Mouse (Mus musculus) intestine, embryonic 15.5 days (tissue): ENCODE results near the gene Kdm4b. TPM values are rescaled to one million over a fixed set of nuclear protein-coding genes. Genes with fewer than 3 reads are reported as not detected.

Source experiments
- ATAC-seq: fragments of 200-750 bp; cut with Nextera tagmentation; 2 replicates; pipeline ENCODE4 v1.8.0; 2017; ENCODE audit warnings: moderate TSS enrichment, moderate library complexity
- H3K27ac ChIP-seq: fragments of 300-500 bp; sonication (generic); 2 replicates; pipeline ENCODE4 v1.5.1; 2015; ENCODE audit warnings: mild to moderate bottlenecking, inconsistent platforms
- H3K27me3 ChIP-seq: fragments of 300-500 bp; sonication (generic); replicated peaks from 2 replicates; pipeline ENCODE4 v1.6.1; 2015; ENCODE audit warnings: inconsistent platforms
- H3K36me3 ChIP-seq: fragments of 300-500 bp; sonication (generic); 2 replicates; pipeline ENCODE4 v1.6.1; 2015; ENCODE audit warnings: inconsistent platforms
- H3K4me1 ChIP-seq: fragments of 300-500 bp; sonication (generic); replicated peaks from 2 replicates; pipeline ENCODE4 v1.6.1; 2015; ENCODE audit warnings: inconsistent platforms
- H3K4me2 ChIP-seq: fragments of 300-500 bp; sonication (generic); replicated peaks from 2 replicates; pipeline ENCODE4 v1.6.1; 2015; ENCODE audit warnings: mild to moderate bottlenecking, inconsistent platforms
- H3K4me3 ChIP-seq: fragments of 300-500 bp; sonication (generic); replicated peaks from 2 replicates; pipeline ENCODE4 v1.5.1; 2015; ENCODE audit warnings: inconsistent platforms
- H3K9ac ChIP-seq: fragments of 300-500 bp; sonication (generic); 2 replicates; pipeline ENCODE4 v1.6.1; 2015; ENCODE audit warnings: inconsistent platforms
- H3K9me3 ChIP-seq: fragments of 300-500 bp; sonication (generic); 2 replicates; pipeline ENCODE4 v1.6.1; 2016; ENCODE audit warnings: inconsistent platforms
- WGBS: fragments of 180-500 bp; shearing (Covaris S2); methylation state at CpG from one replicate; pipeline ENCODE4 v1.1.7; 2015; 5-methylcytosine and 5-hydroxymethylcytosine counted together
- polyA plus RNA-seq: library from polyadenylated mRNA; unstranded; fragments of >200 nt; fragmentation: Nextera tagmentation; extraction: Ambion mirVana; gene quantifications from 2 replicates; pipeline ENCODE4 v1.2.1, GENCODE M21; 2015

The Kdm4b gene
- polyA plus RNA-seq, 1 experiment from 2014 or later: 25.1 TPM

DNA sequence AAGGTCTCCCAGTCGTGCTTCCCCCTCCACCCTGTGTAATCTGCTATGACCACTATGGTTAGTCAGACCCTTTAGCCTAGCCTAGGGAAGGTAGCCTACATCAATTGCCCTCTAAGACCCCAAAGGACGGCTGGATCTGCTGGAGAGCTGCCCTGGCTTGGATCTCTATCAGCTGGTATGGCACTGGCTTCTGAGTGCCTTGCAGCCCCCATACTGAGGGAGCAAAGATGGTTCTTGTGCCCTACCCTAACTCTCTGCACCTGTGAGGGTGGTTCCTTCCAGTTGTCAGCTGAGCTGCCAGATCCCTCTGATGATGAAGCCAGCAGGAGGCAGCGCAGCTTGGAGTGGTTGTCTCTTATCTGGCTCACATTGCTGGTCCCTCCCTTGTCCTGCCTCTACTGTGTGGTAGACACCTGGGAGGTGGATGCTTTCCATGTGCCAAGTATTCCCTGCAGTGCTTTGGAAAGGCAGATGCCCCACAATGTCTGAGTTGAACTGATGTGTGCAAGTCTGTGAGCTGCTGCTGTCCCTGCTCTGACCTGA lies 33.4 kb downstream of the Kdm4b start:
- no peak overlapping the region for H3K4me3 ChIP-seq
- H3K9ac ChIP-seq: no peak overlapping the region
- H3K27me3 ChIP-seq: no peaks in the 10 kb centered on the region
- peaks cover 10% of the 10 kb centered on the region; the same call in 1 of the 2 replicates for H3K36me3 ChIP-seq
- H3K4me1 ChIP-seq: no peaks in the 10 kb centered on the region
- no peak overlapping the region for H3K27ac ChIP-seq
- no peaks in the 10 kb centered on the region for H3K9me3 ChIP-seq
- ATAC-seq: no peak
- 91% methylated on average over 3 of the region's 3 CpGs for WGBS
- no peak overlapping the region for H3K4me2 ChIP-seq

DNA sequence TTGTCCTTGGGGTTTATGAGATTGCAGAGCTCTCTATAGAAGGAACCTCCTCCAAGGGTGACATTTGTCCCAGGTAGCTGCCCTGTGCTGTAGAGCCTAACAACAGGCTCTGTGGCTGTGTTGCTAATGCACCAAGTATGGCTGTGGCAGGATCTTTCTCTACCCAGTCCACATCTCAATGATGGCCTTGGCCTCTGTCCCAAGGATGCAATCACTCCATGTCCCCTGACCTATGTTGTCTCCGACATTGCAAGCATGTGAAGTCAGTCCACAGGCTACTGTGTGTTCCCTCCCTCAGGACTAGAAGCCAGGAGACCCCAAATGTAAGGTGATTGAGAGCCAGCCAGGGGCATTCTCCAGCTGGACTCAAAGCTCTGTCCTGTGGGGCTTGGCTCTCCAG lies 34.0 kb downstream of the Kdm4b start:
- H3K4me3 ChIP-seq: no peak overlapping the region
- no peak for ATAC-seq
- H3K9me3 ChIP-seq: no peaks in the 10 kb centered on the region
- H3K4me1 ChIP-seq: no peaks in the 10 kb centered on the region
- H3K27me3 ChIP-seq: no peaks in the 10 kb centered on the region
- H3K9ac ChIP-seq: no peak overlapping the region
- 85% methylated on average over 1 of the region's 1 CpGs for WGBS
- H3K27ac ChIP-seq: no peak overlapping the region
- H3K4me2 ChIP-seq: no peak overlapping the region
- H3K36me3 ChIP-seq: peaks cover 10% of the 10 kb centered on the region; the same call in 1 of the 2 replicates

DNA sequence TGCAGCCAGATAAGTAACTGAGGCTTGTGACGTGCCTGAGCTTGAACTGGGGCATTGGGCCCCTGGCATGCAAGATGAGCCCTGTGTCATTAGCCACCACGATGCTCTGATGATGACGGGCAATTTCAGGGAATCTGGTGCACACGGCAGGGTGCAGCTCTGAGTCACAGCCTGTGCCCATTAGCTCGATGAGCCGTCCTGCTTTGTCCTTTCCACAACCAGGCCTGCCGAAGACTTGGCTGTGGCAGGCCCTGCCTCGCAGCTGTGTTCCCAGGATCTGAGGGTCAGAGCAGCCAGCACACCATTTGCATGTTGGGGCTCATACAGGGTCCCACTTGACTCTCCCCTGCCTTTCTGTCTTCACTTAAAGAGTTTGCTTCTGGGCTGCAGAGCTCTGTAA lies 34.6 kb downstream of the Kdm4b start:
- H3K27me3 ChIP-seq: no peaks in the 10 kb centered on the region
- no peak overlapping the region for H3K27ac ChIP-seq
- H3K4me2 ChIP-seq: no peak overlapping the region
- no peak for ATAC-seq
- H3K9ac ChIP-seq: no peak overlapping the region
- no peaks in the 10 kb centered on the region for H3K9me3 ChIP-seq
- peaks cover 3% of the 10 kb centered on the region; the same call in 1 of the 2 replicates for H3K4me1 ChIP-seq
- H3K36me3 ChIP-seq: peaks cover 10% of the 10 kb centered on the region; the same call in 1 of the 2 replicates
- H3K4me3 ChIP-seq: no peak overlapping the region
- WGBS: 73% methylated on average over 8 of the region's 8 CpGs

DNA sequence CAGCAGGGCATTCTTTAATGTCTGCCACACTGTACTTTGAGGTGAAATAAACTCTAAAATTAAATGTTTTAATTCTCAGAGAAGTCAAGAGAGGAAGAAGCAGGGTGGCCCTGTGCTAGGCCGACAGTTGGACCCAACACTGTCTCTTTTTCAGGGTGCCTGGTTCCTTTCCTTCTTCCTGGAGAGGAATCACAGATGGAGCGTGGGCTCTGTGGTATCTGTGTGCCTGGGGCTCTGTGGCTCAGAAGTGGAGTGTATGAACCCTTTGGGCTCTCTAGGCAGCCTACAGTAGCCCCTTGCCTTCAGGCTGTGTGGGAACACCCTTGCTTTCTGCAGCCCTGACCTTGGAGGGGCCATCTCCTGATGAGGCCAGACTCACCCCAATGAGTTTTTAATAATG lies 35.7 kb downstream of the Kdm4b start:
- H3K4me2 ChIP-seq: no peak overlapping the region
- peaks cover 9% of the 10 kb centered on the region; the same call in 1 of the 2 replicates for H3K4me1 ChIP-seq
- no peak overlapping the region for H3K4me3 ChIP-seq
- ATAC-seq: no peak
- H3K36me3 ChIP-seq: 0 out of 2 replicates have a peak, but pooled peaks cover 7% of the 10 kb centered on the region
- H3K27ac ChIP-seq: no peak overlapping the region
- no peaks in the 10 kb centered on the region for H3K9me3 ChIP-seq
- WGBS: 72% methylated on average over 2 of the region's 2 CpGs
- no peak overlapping the region for H3K9ac ChIP-seq
- no peaks in the 10 kb centered on the region for H3K27me3 ChIP-seq

DNA sequence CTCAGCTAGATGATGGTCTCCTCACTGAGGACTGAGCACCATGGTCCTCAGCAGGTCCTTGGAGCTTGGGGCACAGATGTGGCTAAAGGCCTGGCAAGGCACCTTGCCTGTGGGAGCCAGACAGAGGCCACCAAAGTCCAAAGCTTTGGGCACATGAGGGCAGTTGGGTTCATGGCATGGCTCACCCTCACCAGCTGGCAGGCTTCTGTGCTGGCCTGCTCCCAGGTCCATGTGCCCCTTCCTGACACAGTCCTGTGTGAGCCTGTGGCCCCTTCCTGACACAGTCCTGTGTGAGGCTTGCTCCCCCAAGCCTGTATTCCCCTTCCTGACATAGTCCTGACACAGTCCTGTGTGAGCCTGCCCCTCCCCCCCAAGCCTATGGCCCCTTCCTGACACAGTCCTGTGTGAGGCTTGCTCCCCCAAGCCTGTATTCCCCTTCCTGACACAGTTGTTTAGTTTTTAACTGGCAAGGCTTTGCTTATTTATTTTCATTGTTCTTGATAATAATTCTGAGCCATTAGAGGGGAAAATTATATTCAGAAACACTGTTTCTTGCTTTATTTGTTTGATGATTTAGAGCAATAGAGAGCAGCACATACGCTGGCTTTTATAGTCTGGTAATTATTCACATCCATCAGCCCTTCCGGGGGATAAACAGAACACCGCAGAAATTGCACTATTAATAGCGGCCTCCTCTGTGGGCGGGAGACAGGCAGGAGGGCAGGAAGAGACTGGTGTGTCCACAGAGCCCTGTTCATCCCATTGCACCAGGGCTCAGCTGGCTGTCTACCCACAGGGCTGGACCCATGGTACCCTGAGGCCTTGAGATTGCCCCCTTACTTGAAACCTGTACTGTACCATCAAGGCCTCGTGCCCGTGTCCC lies 40.2 kb downstream of the Kdm4b start:
- Histone ChIP-seq H3K4me3 (no peak overlapping the region), H3K9me3 (no peaks in the 10 kb centered on the region), H3K9ac (no peak overlapping the region), H3K36me3 (peaks cover 11% of the 10 kb centered on the region), H3K4me2 (no peak overlapping the region), H3K27me3 (no peaks in the 10 kb centered on the region), H3K27ac (peak overlapping the region; percentile 48; the same call in 1 of the 2 replicates), H3K4me1 (peaks cover 9% of the 10 kb centered on the region; the same call in 1 of the 2 replicates)
- peak; percentile 42 for ATAC-seq
- WGBS: 40% methylated on average over 7 of the region's 7 CpGs

DNA sequence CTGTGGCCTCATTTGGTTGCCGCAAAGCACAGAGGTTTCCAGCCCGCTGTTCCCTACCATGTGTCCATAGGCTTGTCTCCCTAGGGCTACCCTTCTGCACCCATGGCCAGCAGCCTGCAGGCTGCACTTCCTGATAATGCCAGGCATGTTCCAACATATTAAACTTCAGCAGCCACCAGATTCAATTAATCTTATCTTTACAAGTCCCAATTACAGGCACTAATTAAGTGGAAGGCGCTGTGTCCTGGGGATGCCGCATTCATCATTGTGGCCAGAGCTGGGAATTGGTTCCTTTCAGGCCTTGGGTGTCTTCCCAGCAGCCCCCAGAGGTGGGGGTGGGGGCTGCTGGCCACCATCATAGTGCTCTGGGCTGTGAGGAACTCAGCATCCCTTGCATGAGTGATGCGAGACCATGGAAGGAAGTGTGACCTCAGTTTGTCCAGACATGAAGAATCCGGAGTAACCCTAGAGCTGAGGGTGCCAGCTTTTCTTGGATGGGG lies 42.5 kb downstream of the Kdm4b start:
- H3K36me3 ChIP-seq: peaks cover 13% of the 10 kb centered on the region
- no peak overlapping the region for H3K4me3 ChIP-seq
- no peak overlapping the region for H3K27ac ChIP-seq
- ATAC-seq: no peak
- H3K27me3 ChIP-seq: no peaks in the 10 kb centered on the region
- WGBS: 87% methylated on average over 6 of the region's 6 CpGs
- H3K9me3 ChIP-seq: no peaks in the 10 kb centered on the region
- peaks cover 9% of the 10 kb centered on the region; the same call in 1 of the 2 replicates for H3K4me1 ChIP-seq
- no peak overlapping the region for H3K4me2 ChIP-seq
- no peak overlapping the region for H3K9ac ChIP-seq

DNA sequence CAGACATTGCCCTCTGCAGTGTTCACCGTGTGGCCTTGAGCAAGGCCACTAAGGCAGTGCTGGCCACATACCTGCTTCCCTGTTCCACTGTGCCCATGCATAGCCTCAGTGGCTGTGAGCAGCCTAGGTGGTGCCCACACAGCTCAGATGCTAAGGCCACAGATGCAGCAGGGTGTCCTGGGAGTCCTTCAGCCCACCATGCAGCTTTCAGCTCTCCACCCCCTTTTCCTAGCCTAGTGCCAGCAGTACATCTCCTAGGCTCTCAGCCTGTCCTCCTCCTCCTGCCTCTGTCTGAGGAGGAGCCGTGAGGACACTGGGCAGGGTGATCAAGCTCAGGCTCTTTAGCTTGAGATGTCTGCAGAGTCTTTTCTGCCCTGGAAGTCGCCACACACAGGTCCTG lies 44.2 kb downstream of the Kdm4b start:
- ATAC-seq: no peak
- Histone ChIP-seq H3K36me3 (peaks cover 17% of the 10 kb centered on the region), H3K4me1 (peaks cover 9% of the 10 kb centered on the region; the same call in 1 of the 2 replicates), H3K4me2 (no peak overlapping the region), H3K9me3 (no peaks in the 10 kb centered on the region), H3K27me3 (no peaks in the 10 kb centered on the region), H3K27ac (no peak overlapping the region), H3K9ac (no peak overlapping the region), H3K4me3 (no peak overlapping the region)
- 89% methylated on average over 3 of the region's 3 CpGs for WGBS

DNA sequence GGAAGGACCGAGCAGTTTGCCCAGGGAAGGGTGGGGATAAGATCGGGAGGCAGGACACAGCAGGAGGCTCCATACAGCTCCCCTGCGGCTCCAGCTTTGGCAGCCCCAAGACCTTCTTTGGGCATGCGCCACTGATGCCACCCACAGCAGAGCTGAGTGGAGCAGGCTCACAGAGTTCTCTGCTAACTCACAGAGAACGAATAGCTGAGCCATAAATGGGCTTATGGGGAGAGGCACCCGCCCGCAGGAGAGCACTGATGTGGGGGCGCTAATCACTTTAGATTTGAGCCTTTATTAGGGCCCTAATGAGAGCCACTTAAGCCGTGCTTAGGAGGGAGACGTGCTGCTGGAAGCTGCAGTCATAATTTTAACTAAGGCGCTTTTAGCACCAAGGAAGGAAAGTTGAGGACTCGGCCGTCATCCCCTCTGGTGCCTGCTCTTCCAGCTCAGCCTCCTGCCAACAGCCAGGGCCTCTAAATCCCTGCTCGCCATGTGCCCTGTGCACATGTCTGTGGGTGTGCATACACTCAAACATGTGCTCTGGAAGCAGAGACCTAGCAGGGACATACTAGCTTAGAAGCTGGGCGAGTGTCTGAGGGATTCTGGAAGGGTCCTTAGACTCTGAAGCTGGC lies 45.3 kb downstream of the Kdm4b start:
- 74% methylated on average over 15 of the region's 15 CpGs for WGBS
- Histone ChIP-seq H3K4me2 (no peak overlapping the region), H3K9me3 (no peaks in the 10 kb centered on the region), H3K9ac (no peak overlapping the region), H3K4me3 (no peak overlapping the region), H3K27ac (no peak overlapping the region), H3K36me3 (peaks cover 18% of the 10 kb centered on the region), H3K27me3 (no peaks in the 10 kb centered on the region), H3K4me1 (no peaks in the 10 kb centered on the region)
- no peak for ATAC-seq

DNA sequence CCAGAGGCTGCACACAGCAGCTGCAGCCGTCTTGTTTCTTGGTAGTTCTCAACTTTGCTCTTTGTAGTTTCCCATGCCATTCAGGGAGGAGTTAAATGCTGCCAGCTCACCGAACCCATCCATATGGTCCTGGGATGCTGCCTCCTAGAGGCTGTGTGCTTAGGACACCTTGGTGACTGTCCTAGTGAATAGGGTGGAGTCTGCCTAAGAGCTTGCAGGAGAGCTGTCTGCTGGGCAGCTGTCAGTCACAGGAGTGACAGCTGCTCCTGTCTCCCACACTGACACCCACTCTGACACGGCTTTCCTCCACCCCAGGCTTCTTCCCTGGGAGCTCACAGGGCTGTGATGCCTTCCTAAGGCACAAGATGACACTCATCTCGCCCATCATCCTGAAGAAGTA lies 46.2 kb downstream of the Kdm4b start:
- H3K36me3 ChIP-seq: peaks cover 26% of the 10 kb centered on the region
- no peaks in the 10 kb centered on the region for H3K27me3 ChIP-seq
- no peaks in the 10 kb centered on the region for H3K4me1 ChIP-seq
- no peak overlapping the region for H3K4me3 ChIP-seq
- 70% methylated on average over 4 of the region's 4 CpGs for WGBS
- H3K4me2 ChIP-seq: no peak overlapping the region
- H3K9ac ChIP-seq: no peak overlapping the region
- H3K27ac ChIP-seq: no peak overlapping the region
- no peak for ATAC-seq
- no peaks in the 10 kb centered on the region for H3K9me3 ChIP-seq

DNA sequence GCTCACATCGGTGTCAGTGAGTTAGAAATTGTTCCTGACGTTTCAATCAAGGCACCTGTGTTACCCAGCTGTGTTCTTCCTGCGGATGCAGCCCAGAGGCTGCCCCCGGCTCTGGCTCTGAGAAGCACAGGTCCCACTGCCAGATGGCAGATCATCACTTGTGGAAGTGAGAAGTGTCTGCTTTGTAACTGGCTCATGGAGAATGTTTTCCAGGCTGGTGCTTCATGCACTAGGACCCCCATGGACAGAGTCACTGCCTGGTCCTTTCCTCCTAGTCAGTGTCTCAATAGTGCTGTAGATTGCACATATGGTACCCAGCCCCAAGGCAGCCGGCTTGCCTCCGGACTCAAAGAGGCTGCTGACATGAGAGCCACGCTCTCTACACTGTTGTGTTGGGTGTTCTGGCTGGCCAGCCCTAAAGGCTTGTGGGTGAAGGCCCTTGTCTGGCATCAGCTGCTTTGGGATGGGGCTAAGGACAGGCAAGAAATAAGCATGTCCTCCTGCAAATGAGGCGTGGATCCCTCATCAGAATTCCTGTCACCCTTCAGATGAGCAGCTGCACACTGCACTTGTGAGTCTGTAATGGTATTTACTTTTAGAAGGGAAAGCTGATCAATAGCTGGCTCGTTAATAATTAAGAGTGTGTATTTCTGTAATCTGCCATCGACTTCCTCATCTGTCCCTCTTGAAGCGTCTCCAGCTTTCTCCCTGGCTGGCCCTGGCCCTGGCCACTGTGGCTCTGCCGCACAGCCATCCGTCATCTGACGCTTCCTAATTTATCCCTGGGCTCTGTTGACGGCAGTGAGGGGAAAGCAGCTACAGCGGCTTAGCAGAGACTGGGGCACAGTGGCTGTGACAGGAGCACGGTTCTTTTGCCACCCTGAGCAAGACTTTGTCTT lies 47.5 kb downstream of the Kdm4b start:
- no peak overlapping the region for H3K4me2 ChIP-seq
- no peak overlapping the region for H3K4me3 ChIP-seq
- H3K9ac ChIP-seq: no peak overlapping the region
- no peaks in the 10 kb centered on the region for H3K9me3 ChIP-seq
- no peaks in the 10 kb centered on the region for H3K27me3 ChIP-seq
- H3K36me3 ChIP-seq: peaks cover 26% of the 10 kb centered on the region
- no peak for ATAC-seq
- H3K4me1 ChIP-seq: no peaks in the 10 kb centered on the region
- 73% methylated on average over 17 of the region's 17 CpGs for WGBS
- H3K27ac ChIP-seq: no peak overlapping the region

DNA sequence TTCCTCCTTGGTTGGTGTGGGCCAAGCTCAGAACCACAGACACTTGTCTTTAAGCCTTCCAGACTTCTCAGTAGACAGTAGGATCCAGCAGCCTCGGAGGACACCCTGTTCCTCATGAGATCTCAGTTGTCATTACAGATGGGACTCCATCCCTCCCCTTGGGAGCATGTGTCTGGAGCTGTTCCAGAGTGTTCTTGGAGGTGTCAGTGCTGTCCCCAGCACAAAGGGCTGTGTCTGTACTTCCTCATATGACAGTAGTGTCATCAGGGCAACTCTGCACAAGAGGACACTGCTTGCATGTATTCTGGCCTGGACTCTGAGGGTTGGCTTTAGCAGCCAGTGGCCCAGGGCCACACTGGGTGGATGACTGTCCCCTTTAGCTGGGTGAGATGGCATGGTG lies 49.0 kb downstream of the Kdm4b start:
- Histone ChIP-seq H3K9me3 (no peaks in the 10 kb centered on the region), H3K27me3 (no peaks in the 10 kb centered on the region), H3K27ac (no peak overlapping the region), H3K4me1 (no peaks in the 10 kb centered on the region), H3K36me3 (peaks cover 23% of the 10 kb centered on the region), H3K4me3 (no peak overlapping the region), H3K4me2 (no peak overlapping the region), H3K9ac (no peak overlapping the region)
- whole genome bisulfite sequencing: 87% methylated on average over 1 of the region's 1 CpGs
- no peak for ATAC-seq
